Mouse (Mus musculus) left cerebral cortex, postnatal 25 days (tissue): ENCODE results near the gene Hapln2. TPM values are rescaled to one million over a fixed set of nuclear protein-coding genes. Genes with fewer than 3 reads are reported as not detected.
A peak's percentile ranks its signal among the peaks of the same experiment; 100 is the strongest.

ENCODE experiments used
- DNase-seq, 2 experiments: peaks; one replicate each; pipeline ENCODE4 v3.0.0; 2022; ENCODE audit warnings: low spot score in 2 of 2, mixed read lengths in 1 of 2
- intact Hi-C: fragments of 180-260 bp; cut with DNase I; formaldehyde crosslinking; loops from one replicate; pipeline ENCODE4 v1.15.1; 2025
- total RNA-seq, 2 experiments: library from RNA; stranded (reverse); gene quantifications; 2 replicates each; pipeline ENCODE4 v1.2.3; 2021

Gene Hapln2
- total RNA-seq, 2 experiments from 2014 or later = 7.4 to 9.6 TPM

DNA sequence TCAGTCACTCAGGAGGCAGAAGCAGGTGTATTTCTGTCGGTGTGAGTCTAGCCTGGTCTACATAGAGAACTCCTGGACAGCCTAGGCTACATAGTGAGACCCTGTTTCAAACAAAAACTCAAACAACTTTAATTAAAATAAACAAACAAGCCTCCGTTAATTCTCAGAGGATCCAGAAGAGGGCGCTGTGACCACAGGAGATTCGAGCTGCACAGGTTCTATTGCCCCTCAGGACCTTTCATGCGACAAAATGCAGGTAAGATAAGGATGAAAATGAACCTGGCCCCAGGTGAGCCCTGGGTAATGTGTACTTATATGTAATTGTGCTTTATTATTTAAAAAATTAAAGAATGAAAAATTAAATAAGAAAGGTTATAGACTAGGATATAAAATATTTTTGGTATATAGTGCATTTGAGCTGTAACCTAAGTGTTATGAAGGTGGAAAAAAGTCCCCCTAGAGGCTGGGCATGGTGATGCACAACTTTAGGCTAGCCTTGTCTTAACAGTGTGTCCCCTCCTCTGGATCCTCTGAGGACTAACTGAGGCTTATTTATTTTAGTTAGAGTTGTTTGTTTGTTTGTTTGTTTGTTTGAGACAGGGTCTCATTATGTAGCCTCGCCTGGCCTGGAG, 16.6 kb downstream of the Hapln2 start:
- intact Hi-C loops = loop anchor here (1.0 kb wide), 1 partner anchor 62 kb away; no protein-coding TSS in a partner anchor
- no peak for DNase-seq

DNA sequence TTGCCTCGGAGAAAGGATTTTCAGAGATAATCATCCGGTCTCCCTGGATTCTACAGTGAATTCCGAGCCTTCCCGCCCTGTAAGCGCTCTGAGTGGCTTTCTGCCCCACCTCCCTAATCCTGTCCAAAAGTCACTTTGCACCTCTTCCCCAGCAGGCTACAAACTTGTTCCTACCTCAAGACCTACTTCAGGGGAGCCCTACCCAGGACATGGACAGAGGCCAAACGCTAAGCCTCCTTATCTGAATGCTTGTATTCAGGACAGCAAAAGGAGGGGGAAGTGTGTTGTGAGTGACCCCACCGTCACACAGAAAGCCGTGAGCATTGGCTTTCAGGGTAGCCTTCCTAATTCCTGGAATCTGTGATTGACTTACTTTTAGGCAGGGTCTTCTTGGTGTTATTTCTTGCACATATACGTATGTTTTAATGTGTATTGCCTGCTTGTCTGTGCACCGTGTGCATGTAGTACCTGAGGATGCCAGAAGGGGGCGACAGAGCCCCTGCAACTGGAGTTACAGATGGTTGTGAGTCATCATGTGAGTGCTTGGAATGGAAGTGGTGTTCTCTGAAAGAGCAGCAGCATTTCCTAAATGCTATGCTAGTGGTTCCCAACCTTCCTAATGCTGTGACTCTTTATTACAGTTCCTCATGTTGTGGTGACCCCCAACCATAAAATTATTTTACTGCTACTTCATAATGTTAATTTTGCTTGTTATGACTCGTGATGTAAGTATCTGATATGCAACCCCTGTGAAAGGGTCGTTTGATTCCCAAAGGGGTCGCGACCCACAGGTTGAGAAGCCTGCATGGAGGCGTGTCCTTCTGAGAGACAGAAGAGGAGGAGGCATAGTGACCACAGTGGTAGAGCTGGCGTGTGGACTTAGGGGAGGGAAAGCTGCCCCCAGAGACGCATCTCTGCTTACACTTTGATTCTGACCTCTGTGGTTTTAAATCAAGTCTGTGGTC, 21.3 kb downstream of the Hapln2 start:
- no peak for DNase-seq
- intact Hi-C loops = no loop called here

DNA sequence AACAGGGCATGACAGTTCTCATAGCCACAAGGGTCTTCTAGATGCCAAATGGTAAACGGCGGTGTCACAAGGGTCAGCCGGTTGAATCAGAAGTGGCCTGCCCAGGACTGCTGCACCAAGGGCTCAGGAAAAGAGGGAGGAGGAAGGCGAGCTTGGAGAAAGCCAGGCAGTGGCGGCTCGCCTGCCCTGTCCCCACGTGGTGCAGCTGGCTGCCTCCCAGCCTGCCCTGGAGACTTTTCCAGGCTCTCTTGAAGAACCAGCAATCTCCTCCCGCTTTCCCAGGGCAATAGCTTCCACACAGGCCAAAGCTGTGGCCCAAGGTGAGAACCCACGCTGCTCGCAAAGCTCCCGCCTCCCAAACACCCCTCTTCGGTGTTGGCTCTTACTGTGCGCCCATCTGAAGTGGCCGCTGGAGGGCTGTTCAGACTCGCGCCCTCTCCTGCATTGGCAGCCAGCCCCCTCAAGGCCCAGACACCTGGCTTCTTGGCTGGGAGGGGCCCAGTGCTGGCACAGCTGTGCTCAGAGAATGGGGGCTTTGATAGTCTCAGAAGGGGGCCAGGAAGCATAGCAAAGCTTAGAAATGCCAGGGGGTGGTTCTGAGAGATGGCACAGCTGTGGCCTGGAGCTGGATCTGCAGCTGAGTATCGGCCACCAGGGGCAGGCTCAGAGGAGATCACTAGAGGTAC, 24.9 kb downstream of the Hapln2 start:
- intact Hi-C loops = no loop called here
- DNase-seq = no peak

GRCm38 (mm10) chr3:88000816-88001595, 26.4 kb downstream of the Hapln2 start:
- DNase-seq = peak in 1 of 2 experiments; percentile 55
- intact Hi-C loops = no loop called here

DNA sequence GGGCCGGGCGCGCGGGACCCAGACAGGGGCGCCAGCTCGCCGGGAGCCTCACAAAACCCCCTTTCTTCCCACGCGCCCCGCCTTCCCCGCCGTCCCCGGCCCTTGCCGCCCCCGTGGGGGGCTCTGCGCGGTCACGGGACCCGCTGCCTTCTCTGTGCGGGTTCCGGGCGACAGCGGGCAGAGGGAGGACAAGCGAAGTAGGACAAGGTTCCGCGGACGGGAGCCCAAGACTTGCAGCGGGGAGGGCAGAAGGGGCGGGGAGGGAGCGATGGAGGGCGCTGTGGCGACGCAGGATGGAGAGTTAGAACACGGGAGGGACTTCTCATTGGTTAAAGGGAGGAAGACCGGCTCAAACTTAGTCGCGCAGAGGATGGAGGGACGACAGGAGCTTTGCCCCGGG, 27.2 kb downstream of the Hapln2 start, which contains the start of gene Bcan:
Gene Bcan (minus strand): TSS at position 50 of the 400 bp plus-strand sequence.
- DNase-seq = peak in 1 of 2 experiments; percentile 68
- intact Hi-C loops = no loop called here

DNA sequence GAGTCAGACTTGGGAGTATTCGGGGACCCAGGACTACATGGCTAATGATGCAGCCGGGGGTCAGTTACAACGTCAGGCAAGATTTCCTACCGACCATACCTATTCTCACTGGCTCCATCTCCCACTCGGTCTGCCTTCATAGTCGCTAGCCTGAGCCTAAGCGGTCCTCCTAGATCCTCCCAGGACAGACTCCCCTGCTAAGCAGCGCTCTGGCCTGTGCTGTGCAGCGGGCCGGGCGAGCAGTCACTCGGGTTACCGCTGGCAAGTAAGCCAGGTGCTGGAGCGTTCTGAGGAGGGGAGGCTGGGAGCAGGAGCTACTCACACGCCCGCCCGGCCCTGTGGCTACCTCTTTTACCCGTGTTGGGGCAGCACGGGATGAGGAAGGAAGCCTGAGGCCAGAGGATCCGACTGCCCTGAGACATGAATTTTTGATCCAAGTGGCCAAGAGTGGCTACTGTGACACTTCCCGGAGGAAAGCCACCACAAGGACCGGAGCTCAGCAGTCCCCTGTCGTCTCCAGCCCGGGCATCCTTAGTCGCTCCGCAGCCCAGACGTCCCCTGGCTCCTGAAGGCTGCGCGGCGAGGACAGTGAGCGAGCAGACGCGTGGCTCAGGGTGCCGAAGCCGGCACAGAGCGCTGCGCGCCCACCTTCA, 28.0 kb downstream of the Hapln2 start:
- DNase-seq = no peak
- intact Hi-C loops = no loop called here

DNA sequence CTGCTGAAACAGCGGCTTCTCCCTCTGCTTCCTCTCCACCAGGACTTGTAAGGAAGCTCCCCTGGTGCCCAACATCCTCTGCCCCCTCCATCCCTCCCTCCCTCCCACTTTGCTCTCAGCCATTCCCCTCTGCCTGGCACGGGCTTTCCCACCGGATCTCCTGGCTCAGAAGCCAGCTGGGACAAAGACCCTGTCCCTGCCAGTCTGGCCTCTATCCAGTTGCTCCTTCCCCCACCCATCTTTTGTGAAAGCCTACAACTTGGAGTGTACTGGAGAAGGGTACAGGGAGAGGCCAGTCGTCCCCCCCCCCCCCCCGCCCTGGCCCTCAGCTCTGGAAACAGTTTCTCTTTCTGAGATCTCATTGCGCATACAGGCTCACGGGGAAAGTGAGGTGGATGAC, 28.6 kb downstream of the Hapln2 start:
- intact Hi-C loops = no loop called here

GRCm38 (mm10) chr3:87996971-87997614, 30.3 kb downstream of the Hapln2 start:
- no peak for DNase-seq
- intact Hi-C loops = no loop called here

More for the DNA sequence above, 28.6 kb downstream of the Hapln2 start:
- DNase-seq = peak in 1 of 2 experiments; percentile 71

DNA sequence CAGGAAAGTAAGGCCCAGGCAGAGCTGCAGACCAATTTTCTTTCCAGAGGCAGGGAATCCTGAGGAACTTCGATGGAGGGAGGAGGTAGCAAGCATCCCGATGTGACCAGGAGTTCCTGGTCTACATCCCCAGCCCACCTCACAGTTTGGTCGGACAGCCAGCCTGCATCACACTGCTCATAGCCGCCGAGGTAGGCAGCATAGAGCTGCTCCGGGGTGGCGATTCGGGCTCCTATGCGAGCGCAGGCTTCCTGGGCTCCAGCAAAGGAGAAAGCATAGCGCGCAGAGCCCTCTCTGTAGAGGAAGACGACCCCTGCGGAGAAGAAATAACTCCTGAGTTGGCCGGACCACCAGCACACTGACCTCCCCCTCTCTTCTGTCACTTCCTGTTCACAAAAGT, 31.0 kb downstream of the Hapln2 start:
- intact Hi-C loops = no loop called here
- DNase-seq = no peak

DNA sequence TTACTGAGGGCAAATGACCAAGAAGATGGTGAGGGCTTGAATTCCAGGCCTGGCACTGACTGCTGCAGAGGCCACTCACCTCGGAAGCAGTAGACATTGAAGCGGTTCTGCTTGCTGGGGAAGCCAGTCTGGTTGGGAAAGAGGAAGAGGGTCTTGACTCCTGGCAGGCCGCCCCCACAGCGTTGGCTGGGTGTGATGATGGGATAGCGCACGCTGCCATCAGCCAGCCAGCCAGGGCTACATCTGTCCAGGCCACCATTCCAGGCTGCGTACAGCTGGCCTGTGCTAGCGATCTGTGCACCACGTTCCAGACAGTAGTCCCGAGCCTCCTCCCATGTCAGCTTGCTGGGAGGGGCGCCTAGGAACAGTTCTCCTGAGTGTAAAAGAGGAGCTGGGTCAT, 32.1 kb downstream of the Hapln2 start:
- intact Hi-C loops = no loop called here
- no peak for DNase-seq

- no peak for DNase-seq
- intact Hi-C loops = no loop called here
Observed at GRCm38 (mm10) chr3:87993436-87993835, 33.9 kb downstream of the Hapln2 start.

DNA sequence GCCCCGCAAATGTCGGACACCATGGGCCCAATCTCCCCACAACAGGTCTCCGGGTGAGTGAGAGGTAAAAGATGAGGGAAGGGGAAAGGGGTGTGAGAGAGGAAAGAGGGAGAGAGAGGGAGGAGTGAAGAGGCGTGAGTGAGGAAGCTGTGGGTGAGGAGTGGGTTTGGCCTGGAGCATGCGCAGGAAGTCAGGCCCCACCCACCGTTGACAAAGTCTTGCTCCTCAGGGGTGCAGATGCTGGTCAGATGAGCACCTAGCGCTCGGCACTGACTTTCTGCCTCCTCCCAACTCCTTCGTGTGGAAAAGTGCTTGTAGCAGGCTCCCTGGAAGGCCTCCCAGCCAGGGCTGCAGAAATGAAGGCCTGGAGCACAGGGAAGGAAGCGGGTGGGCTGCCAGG, 37.4 kb downstream of the Hapln2 start:
- intact Hi-C loops = no loop called here

GRCm38 (mm10) chr3:87988068-87988467, 39.3 kb downstream of the Hapln2 start:
- intact Hi-C loops = no loop called here
- no peak for DNase-seq

More for the DNA sequence above, 37.4 kb downstream of the Hapln2 start:
- DNase-seq = no peak

DNA sequence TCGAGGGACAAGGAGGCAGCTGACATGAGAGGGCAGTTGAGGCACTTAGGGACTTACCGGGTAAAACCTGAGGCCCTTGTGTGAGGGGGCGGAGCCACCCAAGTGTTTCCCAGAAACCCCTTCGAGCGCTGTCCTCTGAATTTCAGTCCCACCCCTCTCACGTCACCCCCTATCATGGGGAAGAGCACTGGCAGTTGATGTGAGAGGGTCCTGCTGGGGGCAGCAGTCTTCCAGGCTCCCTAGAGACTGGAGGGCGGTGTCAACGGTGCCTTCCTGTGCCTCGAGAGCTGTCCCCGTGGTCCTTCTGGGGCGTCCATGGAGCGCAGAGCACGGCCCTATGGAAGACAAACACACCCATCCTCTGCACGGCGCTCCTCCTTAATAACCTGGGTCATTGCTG, 39.8 kb downstream of the Hapln2 start:
- intact Hi-C loops = loop anchor here (1.0 to 2.0 kb wide), 2 partner anchors 17 to 53 kb away; no protein-coding TSS in a partner anchor
- DNase-seq = no peak

GRCm38 (mm10) chr3:87986868-87987267, 40.5 kb downstream of the Hapln2 start:
- peak; percentile 85 to 90 for DNase-seq
- intact Hi-C loops = loop anchor here (1.0 to 2.0 kb wide), 2 partner anchors 17 to 52 kb away; no protein-coding TSS in a partner anchor

GRCm38 (mm10) chr3:87985505-87986320, 41.7 kb downstream of the Hapln2 start:
- no peak for DNase-seq
- intact Hi-C loops = loop anchor here (2.0 kb wide), 1 partner anchor 51 kb away; no protein-coding TSS in a partner anchor

DNA sequence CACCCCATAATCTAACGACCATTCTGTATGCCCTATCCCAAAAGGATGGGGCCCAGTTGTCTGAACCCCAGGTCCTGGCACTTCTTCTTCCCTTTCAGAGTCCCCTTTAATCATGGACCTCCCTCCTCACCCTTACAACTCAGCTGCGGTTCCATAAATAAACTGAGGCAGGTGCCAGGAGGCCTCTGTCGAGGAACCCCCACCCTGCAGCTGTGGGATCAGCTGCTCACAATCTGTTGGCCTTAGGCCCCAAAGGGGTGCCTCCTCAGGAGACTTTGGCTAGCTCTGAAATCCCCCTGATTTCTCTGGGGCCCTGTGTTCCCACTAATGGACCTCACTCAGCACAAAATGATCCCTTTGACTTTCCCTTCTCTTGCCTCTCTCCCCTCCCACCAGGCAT, 43.3 kb downstream of the Hapln2 start:
- no peak for DNase-seq
- intact Hi-C loops = no loop called here
